Mouse (Mus musculus) thymus, adult 2 months (tissue): Measurements from ENCODE around the gene Avp. TPM values are rescaled to one million over a fixed set of nuclear protein-coding genes. Genes with fewer than 3 reads are reported as not detected.
A peak's percentile ranks its signal among the peaks of the same experiment; 100 is the strongest.

Experiments used
- DNase-seq: peaks from one replicate; pipeline ENCODE4 v3.0.0; 2021
- H3K27ac ChIP-seq: fragments of 200-500 bp; 2 replicates; pipeline ENCODE4 v1.5.1; 2012; ENCODE audit warnings: low read length, control low read depth; ENCODE audit not compliant: control insufficient read depth, insufficient read depth
- H3K27me3 ChIP-seq: fragments of 200-500 bp; 2 replicates; pipeline ENCODE4 v1.6.1; 2012; ENCODE audit warnings: mild to moderate bottlenecking, low read length, moderate library complexity, mixed read lengths; ENCODE audit not compliant: control insufficient read depth, insufficient read depth
- H3K36me3 ChIP-seq: fragments of 200-500 bp; 2 replicates; pipeline ENCODE4 v1.6.1; 2012; ENCODE audit warnings: mild to moderate bottlenecking, low read length, moderate library complexity; ENCODE audit not compliant: control insufficient read depth, insufficient read depth
- H3K4me1 ChIP-seq: fragments of 200-500 bp; replicated peaks from 2 replicates; pipeline ENCODE4 v1.6.1; 2012; ENCODE audit warnings: low read length; ENCODE audit not compliant: control insufficient read depth, insufficient read depth
- H3K4me3 ChIP-seq: fragments of 200-500 bp; 2 replicates; pipeline ENCODE4 v1.5.1; 2012; ENCODE audit warnings: mild to moderate bottlenecking, low read length, control low read depth, moderate library complexity; ENCODE audit not compliant: control insufficient read depth, insufficient read depth
- CTCF ChIP-seq: fragments of 200-500 bp; IDR thresholded peaks from 2 replicates; pipeline ENCODE4 v1.5.1; 2012; ENCODE audit warnings: mild to moderate bottlenecking, control low read depth, low read length, moderate library complexity, borderline replicate concordance; ENCODE audit not compliant: control insufficient read depth, poor library complexity, insufficient read depth; ENCODE audit errors: extremely low read depth
- POLR2A ChIP-seq: fragments of 200-500 bp; IDR thresholded peaks from 2 replicates; pipeline ENCODE4 v1.6.1; 2012; ENCODE audit warnings: mild to moderate bottlenecking, low read length, control low read depth, moderate library complexity; ENCODE audit not compliant: control insufficient read depth, poor library complexity, insufficient read depth; ENCODE audit errors: extremely low read depth
- WGBS: fragments of 180-500 bp; shearing (Covaris S2); methylation state at CpG from one replicate; pipeline ENCODE4 v1.1.7; 2018; 5-methylcytosine and 5-hydroxymethylcytosine counted together
- polyA plus RNA-seq: library from polyadenylated mRNA; depleted of rRNA; stranded (reverse); fragments of >200 nt; gene quantifications from 2 replicates; pipeline ENCODE4 v1.2.3, GENCODE M21; 2012

The Avp gene
- polyA plus RNA-seq, 1 experiment = 1.9 TPM

GRCm38 (mm10) chr2:130564983-130565382 lies 17.4 kb downstream of the Avp start:
- peaks cover 4% of the 10 kb centered on the region; the same call in 1 of the 2 replicates for H3K36me3 ChIP-seq
- WGBS = 96% methylated on average over 8 of the region's 8 CpGs
- no peak for TF ChIP-seq CTCF
- TF ChIP-seq POLR2A = no peak
- H3K27me3 ChIP-seq = no peaks in the 10 kb centered on the region
- no peak for DNase-seq
- peaks cover 13% of the 10 kb centered on the region for H3K4me1 ChIP-seq
- no peak overlapping the region; the same call in 1 of the 2 replicates for H3K4me3 ChIP-seq
- no peak overlapping the region for H3K27ac ChIP-seq

DNA sequence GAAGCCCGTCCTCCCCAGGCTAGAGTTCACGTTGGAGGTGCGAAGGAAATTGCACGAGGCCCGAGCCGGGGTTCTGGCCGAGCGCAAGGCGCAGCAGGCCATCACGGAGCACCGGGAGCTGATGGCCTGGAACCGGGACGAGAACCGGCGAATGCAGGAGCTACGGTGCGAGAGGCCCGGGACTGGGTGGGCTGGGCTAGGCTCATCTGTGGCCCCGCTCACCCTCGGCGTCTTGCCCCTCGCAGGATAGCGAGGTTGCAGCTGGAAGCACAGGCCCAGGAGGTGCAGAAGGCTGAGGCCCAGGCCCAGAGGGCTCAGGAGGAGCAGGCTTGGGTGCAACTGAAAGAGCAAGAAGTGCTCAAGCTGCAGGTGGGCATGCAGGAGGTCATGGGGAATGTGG lies 18.3 kb downstream of the Avp start:
- no peak for DNase-seq
- H3K4me3 ChIP-seq = peak overlapping the region; percentile 84
- H3K27me3 ChIP-seq = no peaks in the 10 kb centered on the region
- no peak overlapping the region for H3K27ac ChIP-seq
- peaks cover 13% of the 10 kb centered on the region for H3K4me1 ChIP-seq
- H3K36me3 ChIP-seq = peaks cover 4% of the 10 kb centered on the region; the same call in 1 of the 2 replicates
- WGBS = 2% methylated on average over 23 of the region's 23 CpGs
- TF ChIP-seq POLR2A (no peak), CTCF (no peak)

DNA sequence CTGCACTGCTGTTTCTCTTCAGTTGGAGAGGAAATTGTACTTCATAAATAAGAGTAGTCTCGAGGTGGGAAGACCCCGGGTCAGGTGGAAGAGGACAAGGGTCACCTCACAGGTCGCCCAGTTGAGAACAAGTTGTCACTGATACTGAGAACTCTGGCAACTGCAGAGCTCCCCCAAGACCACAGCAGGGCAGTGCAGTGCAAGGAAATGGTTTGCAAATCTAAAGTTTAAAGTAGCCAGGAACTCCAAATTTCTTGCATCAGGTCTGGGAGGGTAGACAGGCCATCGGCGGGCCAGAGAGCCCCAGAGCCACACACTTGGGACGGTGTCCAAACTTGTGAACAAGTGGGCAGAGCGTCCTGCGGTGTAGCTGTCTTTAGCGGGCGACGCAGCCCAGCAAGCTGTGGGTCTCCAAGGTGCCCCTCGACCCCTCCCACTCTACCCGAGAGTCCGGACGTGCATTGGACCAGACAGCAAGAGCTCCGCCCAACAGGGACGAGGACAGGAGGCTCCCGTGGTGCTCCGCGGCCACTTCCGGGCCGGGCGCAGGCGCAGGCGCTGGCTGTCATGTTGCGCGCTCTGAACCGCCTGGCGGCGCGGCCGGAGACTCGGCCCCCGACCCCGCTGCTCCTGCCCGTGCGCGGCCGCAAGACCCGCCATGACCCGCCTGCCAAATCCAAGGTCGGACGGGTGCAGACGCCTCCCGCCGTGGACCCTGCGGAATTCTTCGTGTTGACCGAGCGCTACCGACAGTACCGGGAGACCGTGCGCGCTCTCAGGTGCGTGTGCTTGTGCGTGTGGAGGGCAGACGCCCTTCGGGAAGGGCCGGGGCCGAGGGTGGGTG lies 18.9 kb downstream of the Avp start, which contains the start of gene Mrps26:
Gene Mrps26 (plus strand): TSS at position 531 of the 844 bp plus-strand sequence.
- peak within 1 kb of the TSS; percentile 1 for H3K27ac ChIP-seq
- H3K4me3 ChIP-seq = peak within 1 kb of the TSS; percentile 84
- H3K4me1 ChIP-seq = peaks cover 13% of the 10 kb centered on the region
- TF ChIP-seq POLR2A (peak; percentile 62), CTCF (peak; percentile 64; the same call in 1 of the 2 replicates)
- WGBS = under 1% methylated on average over 61 of the region's 61 CpGs
- peaks cover 4% of the 10 kb centered on the region; the same call in 1 of the 2 replicates for H3K36me3 ChIP-seq
- H3K27me3 ChIP-seq = no peaks in the 10 kb centered on the region
- DNase-seq = peak; percentile 93

GRCm38 (mm10) chr2:130558015-130558414 lies 24.3 kb downstream of the Avp start:
- TF ChIP-seq CTCF (no peak), POLR2A (no peak)
- Histone ChIP-seq H3K4me1 (peaks cover 21% of the 10 kb centered on the region), H3K27ac (no peak overlapping the region), H3K36me3 (peaks cover 10% of the 10 kb centered on the region), H3K27me3 (no peaks in the 10 kb centered on the region), H3K4me3 (no peak overlapping the region)
- no peak for DNase-seq
- WGBS = 74% methylated on average over 2 of the region's 2 CpGs

DNA sequence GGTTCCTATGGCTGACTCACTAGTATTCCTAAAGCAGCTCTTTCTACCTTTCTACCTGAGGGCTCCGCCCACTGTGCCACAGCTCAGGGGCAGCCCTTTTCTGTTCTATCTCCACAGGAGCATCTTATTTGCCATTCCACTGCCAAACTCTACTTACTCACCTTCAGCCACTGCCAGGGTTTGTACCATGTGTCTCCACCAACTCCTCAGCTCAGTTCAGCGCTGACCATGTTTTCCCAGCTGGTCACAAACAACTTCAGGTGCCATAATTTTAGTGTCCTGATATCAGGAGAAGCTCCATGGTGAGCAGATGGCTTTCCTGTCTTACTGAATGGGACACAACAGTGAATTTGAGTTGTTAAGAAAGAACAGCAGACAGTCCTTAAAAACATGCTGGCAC lies 24.9 kb downstream of the Avp start:
- no peak overlapping the region for H3K27ac ChIP-seq
- WGBS = 99% methylated on average over 2 of the region's 2 CpGs
- TF ChIP-seq CTCF (no peak), POLR2A (no peak)
- H3K36me3 ChIP-seq = peaks cover 14% of the 10 kb centered on the region
- no peak overlapping the region for H3K4me3 ChIP-seq
- H3K4me1 ChIP-seq = peaks cover 15% of the 10 kb centered on the region
- no peaks in the 10 kb centered on the region for H3K27me3 ChIP-seq
- no peak for DNase-seq

- 96% methylated on average over 1 of the region's 1 CpGs for WGBS
- Histone ChIP-seq H3K36me3 (peaks cover 25% of the 10 kb centered on the region), H3K4me3 (no peak overlapping the region), H3K4me1 (peaks cover 15% of the 10 kb centered on the region), H3K27ac (no peak overlapping the region), H3K27me3 (no peaks in the 10 kb centered on the region)
- no peak for DNase-seq
- TF ChIP-seq CTCF = no peak
- TF ChIP-seq POLR2A = no peak
Measured at GRCm38 (mm10) chr2:130556292-130556691, 26.1 kb downstream of the Avp start.
